Mouse (Mus musculus) hindbrain, embryonic 12.5 days (tissue): ENCODE data around the gene Tmem81. TPM values are rescaled to one million over a fixed set of nuclear protein-coding genes. Genes with fewer than 3 reads are reported as not detected.

ENCODE experiments used
- ATAC-seq: fragments of 200-750 bp; cut with Nextera tagmentation; 2 replicates; pipeline ENCODE4 v1.8.0; 2017; ENCODE audit warnings: moderate TSS enrichment; ENCODE audit not compliant: low FRiP score
- H3K27ac ChIP-seq: fragments of 300-500 bp; sonication (generic); 2 replicates; pipeline ENCODE4 v1.5.1; 2016; ENCODE audit warnings: mild to moderate bottlenecking
- H3K27me3 ChIP-seq: fragments of 300-500 bp; sonication (generic); 2 replicates; pipeline ENCODE4 v1.6.1; 2016; ENCODE audit warnings: mild to moderate bottlenecking
- H3K36me3 ChIP-seq: fragments of 300-500 bp; sonication (generic); 2 replicates; pipeline ENCODE4 v1.6.1; 2016; ENCODE audit warnings: mild to moderate bottlenecking
- H3K4me1 ChIP-seq: fragments of 300-500 bp; sonication (generic); 2 replicates; pipeline ENCODE4 v1.6.1; 2016
- H3K4me2 ChIP-seq: fragments of 300-500 bp; sonication (generic); replicated peaks from 2 replicates; pipeline ENCODE4 v1.6.1; 2016; ENCODE audit warnings: mild to moderate bottlenecking
- H3K4me3 ChIP-seq: fragments of 300-500 bp; sonication (generic); 2 replicates; pipeline ENCODE4 v1.5.1; 2016; ENCODE audit warnings: mild to moderate bottlenecking
- H3K9ac ChIP-seq: fragments of 300-500 bp; sonication (generic); 2 replicates; pipeline ENCODE4 v1.6.1; 2016; ENCODE audit warnings: mild to moderate bottlenecking, moderate library complexity
- H3K9me3 ChIP-seq: fragments of 300-500 bp; sonication (generic); replicated peaks from 2 replicates; pipeline ENCODE4 v1.6.1; 2016; ENCODE audit warnings: mild to moderate bottlenecking
- WGBS: fragments of 180-500 bp; shearing (Covaris S2); methylation state at CpG from one replicate; pipeline ENCODE4 v1.1.7; 2016; 5-methylcytosine and 5-hydroxymethylcytosine counted together
- polyA plus RNA-seq: library from polyadenylated mRNA; unstranded; fragments of >200 nt; fragmentation: Nextera tagmentation; extraction: Ambion mirVana; gene quantifications from 2 replicates; pipeline ENCODE4 v1.2.1, GENCODE M21; 2016

Tmem81 gene
- polyA plus RNA-seq, 1 experiment from 2014 or later: 1.5 TPM

DNA sequence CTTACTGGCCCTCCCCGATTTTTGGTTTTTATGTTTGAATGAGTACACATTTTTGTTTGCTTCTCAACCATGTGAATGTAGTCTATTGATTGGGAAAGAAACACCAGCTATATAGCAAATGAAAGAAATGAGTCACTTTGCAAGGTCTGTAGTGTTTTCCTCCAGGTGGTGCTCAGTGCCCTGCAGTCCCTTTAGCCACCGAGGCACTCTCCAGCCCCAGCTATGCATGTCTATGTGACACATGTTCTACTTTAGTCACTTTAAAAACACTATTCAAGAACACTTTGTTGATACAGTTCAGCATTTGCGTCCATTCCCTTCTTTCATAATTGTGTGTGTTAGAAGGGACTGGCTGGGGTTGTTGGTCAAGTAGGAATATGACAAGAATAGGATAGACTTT, 22.8 kb upstream of the Tmem81 start:
- H3K36me3 ChIP-seq: peaks cover 27% of the 10 kb centered on the region
- H3K4me3 ChIP-seq: no peak overlapping the region
- no peak overlapping the region for H3K9ac ChIP-seq
- H3K27ac ChIP-seq: no peak overlapping the region
- ATAC-seq: no peak
- WGBS: 93% methylated on average over 3 of the region's 3 CpGs
- H3K9me3 ChIP-seq: no peaks in the 10 kb centered on the region
- no peaks in the 10 kb centered on the region for H3K27me3 ChIP-seq
- H3K4me1 ChIP-seq: peaks cover 7% of the 10 kb centered on the region
- no peak overlapping the region for H3K4me2 ChIP-seq

DNA sequence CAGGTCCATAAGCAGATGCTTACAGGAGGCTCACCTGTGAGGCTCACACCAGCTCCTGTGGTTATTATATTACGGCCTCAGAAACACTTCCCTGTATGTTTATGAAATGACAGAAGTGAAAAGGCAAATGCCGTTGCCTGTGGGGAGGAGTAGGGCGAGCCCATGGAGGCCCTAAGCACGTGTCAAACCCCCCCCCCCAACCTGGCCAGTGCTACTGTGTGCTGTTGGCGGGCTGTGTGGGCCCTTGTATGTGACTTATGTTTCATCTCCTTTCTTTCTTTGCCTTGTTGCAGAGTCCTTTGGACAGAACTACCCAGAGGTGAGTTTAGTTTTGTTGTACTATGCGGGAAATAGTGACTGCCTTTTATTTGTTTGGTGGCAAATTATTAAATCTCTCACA, 22.3 kb upstream of the Tmem81 start:
- H3K4me2 ChIP-seq: no peak overlapping the region
- no peaks in the 10 kb centered on the region for H3K27me3 ChIP-seq
- peaks cover 32% of the 10 kb centered on the region for H3K36me3 ChIP-seq
- H3K27ac ChIP-seq: no peak overlapping the region
- no peaks in the 10 kb centered on the region for H3K9me3 ChIP-seq
- no peak overlapping the region for H3K9ac ChIP-seq
- 95% methylated on average over 6 of the region's 6 CpGs for WGBS
- no peak overlapping the region for H3K4me3 ChIP-seq
- 0 out of 2 replicates have a peak, but pooled peaks cover 2% of the 10 kb centered on the region for H3K4me1 ChIP-seq
- ATAC-seq: no peak

DNA sequence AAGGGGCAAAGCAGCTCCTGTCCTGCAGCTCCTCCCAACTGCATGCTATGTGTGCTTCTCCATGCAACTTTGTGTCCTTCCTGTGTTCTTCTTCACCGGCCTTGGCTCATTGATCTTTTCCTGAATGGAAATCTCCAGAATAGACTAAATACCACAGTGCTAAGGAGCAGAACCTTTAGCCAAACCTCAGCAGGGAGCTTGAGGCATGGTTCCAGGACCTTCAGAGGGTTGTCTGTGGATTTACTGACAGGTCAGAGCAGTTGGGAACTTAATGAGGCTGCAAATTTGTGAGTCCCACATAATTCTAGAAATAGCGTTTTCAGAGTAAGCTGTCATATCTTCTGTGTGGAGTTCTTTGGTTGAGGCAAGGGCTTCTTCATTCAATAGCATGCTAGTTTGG, 5.5 kb upstream of the Tmem81 start:
- no peaks in the 10 kb centered on the region for H3K4me1 ChIP-seq
- no peak overlapping the region for H3K9ac ChIP-seq
- H3K4me2 ChIP-seq: no peak overlapping the region
- WGBS: 88% methylated on average over 2 of the region's 2 CpGs
- H3K27ac ChIP-seq: no peak overlapping the region
- ATAC-seq: no peak
- no peak overlapping the region for H3K4me3 ChIP-seq
- peaks cover 81% of the 10 kb centered on the region for H3K36me3 ChIP-seq
- no peaks in the 10 kb centered on the region for H3K9me3 ChIP-seq
- no peaks in the 10 kb centered on the region for H3K27me3 ChIP-seq

DNA sequence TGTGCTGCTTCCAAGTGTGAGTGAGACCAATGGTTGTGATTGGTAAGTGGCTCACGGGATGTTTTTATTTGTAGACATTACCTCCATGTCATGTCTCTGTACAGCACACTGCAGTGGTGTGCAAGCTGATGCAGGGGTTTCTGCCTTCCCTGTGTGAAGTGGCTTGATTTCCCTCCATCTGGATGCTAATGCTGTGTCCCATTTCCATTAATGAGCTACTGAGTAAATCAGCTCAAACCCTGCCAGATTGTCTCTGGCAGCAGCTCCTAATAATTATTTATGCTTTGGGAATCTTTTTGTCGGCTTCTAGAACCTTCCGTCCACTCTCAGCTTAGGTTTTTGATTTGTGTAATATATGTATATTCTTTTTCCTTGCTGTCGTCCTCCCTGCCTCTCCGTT, 875 bp upstream of the Tmem81 start:
- no peak for ATAC-seq
- WGBS: 94% methylated on average over 5 of the region's 5 CpGs
- Histone ChIP-seq H3K4me2 (no peak overlapping the region), H3K4me1 (peaks cover 5% of the 10 kb centered on the region; the same call in 1 of the 2 replicates), H3K27me3 (no peaks in the 10 kb centered on the region), H3K4me3 (no peak overlapping the region), H3K36me3 (peaks cover 69% of the 10 kb centered on the region), H3K9me3 (no peaks in the 10 kb centered on the region), H3K9ac (no peak overlapping the region), H3K27ac (no peak overlapping the region)

DNA sequence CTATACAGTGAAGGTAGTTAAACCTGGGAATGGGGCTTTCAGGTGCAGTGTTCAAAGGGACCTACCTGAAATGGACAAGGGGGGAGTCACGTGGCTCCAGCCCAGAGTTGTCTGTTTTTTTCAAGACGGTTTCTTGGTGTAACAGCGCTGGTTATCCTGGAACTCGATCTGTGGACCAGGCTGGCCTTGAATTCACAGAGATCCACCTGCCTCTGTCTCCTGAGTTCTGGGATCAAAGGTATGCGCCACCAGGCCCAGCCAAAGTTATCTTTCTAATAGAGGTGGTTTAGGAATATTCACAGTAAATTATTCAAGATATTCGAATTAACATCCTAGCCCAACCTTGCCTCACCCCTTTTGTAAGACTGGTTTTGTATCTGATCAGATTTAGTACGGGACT, 626 bp downstream of the Tmem81 start:
- Histone ChIP-seq H3K9me3 (no peaks in the 10 kb centered on the region), H3K4me3 (no peak overlapping the region), H3K9ac (no peak overlapping the region), H3K4me2 (no peak overlapping the region), H3K27ac (no peak overlapping the region), H3K4me1 (peaks cover 11% of the 10 kb centered on the region), H3K36me3 (peaks cover 54% of the 10 kb centered on the region), H3K27me3 (no peaks in the 10 kb centered on the region)
- ATAC-seq: no peak
- 96% methylated on average over 7 of the region's 7 CpGs for WGBS

DNA sequence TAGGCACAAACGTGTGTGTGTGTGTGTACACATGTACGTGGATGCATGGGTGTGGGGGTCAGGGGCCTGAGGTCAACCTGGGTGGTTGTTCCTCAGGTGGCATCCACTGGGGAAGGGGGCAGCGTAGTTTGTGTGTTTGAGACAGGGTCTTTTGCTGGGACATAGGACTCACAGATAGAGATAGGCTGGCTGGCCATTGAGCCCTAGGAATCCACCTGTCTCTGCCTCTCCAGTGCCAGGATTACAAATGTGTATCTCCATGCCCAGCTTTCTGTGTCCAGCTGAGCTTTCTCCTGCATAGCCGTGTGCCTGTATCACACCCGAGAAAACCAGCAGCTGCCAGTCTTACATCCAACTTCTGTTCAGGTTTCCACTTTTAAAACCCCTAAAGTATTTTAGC, 3.7 kb downstream of the Tmem81 start:
- no peak overlapping the region for H3K9ac ChIP-seq
- peaks cover 35% of the 10 kb centered on the region for H3K36me3 ChIP-seq
- H3K4me2 ChIP-seq: no peak overlapping the region
- peaks cover 18% of the 10 kb centered on the region for H3K4me1 ChIP-seq
- H3K9me3 ChIP-seq: no peaks in the 10 kb centered on the region
- 93% methylated on average over 5 of the region's 5 CpGs for WGBS
- no peak for ATAC-seq
- H3K4me3 ChIP-seq: no peak overlapping the region
- no peaks in the 10 kb centered on the region for H3K27me3 ChIP-seq
- peak overlapping the region; percentile 30; the same call in 1 of the 2 replicates for H3K27ac ChIP-seq

DNA sequence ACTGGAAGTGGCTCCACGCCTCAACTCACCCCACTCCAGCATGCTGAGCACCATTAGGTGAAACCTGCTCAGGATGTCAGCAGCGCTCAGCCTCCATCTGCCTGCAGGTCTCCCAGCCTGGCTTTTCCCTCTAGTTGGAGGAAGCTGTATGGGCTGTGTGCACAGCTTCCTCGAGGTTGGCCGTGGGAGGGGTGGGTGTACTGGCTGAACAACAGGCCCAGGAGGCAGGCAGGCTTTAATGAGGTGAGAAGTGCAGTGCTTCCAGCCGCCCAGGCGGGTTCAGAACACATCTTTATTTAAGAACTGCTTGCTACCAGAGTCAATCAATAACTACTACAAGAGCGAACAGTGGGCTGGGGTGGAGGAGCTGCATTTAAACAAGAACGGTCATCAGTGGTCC, 5.5 kb downstream of the Tmem81 start:
- ATAC-seq: peak; percentile 46
- Histone ChIP-seq H3K4me3 (no peak overlapping the region), H3K9ac (no peak overlapping the region), H3K4me2 (no peak overlapping the region), H3K36me3 (peaks cover 33% of the 10 kb centered on the region), H3K9me3 (no peaks in the 10 kb centered on the region), H3K27ac (peak overlapping the region; percentile 9; the same call in 1 of the 2 replicates), H3K4me1 (peaks cover 18% of the 10 kb centered on the region), H3K27me3 (no peaks in the 10 kb centered on the region)
- WGBS: 51% methylated on average over 8 of the region's 8 CpGs

DNA sequence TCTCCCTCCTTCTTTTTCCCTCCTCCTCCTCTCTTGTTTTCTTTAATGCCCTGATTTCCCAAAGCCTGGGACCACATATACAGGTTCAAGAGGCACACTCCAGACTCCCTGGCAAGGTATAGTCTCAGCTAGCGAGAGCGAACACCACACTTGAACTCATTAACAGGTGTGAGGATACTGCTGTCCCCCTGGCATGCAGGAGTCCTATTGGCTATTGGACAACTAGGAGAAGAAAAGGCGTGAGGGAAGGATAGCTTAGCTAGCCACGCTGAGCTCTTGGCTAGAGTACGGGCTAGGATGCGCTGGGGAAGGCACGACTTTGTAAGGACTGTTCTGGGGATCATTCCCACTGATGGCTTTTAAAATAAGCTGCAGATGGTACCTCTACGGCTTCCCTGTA, 6.1 kb downstream of the Tmem81 start:
- peaks cover 28% of the 10 kb centered on the region for H3K36me3 ChIP-seq
- H3K27me3 ChIP-seq: no peaks in the 10 kb centered on the region
- 80% methylated on average over 8 of the region's 8 CpGs for WGBS
- peaks cover 18% of the 10 kb centered on the region for H3K4me1 ChIP-seq
- no peak overlapping the region for H3K9ac ChIP-seq
- H3K4me2 ChIP-seq: no peak overlapping the region
- no peak overlapping the region for H3K4me3 ChIP-seq
- H3K27ac ChIP-seq: 0 out of 2 replicates have a peak overlapping the region, but pooled peaks have one; percentile 9
- no peaks in the 10 kb centered on the region for H3K9me3 ChIP-seq
- ATAC-seq: no peak

DNA sequence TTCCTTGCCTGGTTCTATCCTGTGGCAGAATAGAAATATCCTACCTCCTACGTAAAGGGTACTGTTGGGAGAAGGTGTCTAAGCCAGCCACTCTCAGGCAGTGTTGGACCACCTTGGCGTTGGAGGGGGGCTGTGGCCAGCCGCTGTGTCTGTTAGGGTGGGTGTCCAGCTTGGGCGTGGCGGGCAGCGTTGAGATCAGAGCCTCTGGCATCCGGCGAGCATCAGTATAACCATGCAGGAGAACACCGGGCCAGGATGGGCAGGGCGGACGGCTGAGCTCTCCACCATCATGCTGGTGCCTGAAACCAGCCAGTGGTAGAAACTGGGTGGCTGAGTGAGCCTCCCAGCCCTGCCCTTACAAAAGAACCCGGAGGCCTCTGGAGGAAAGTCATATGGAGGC, 9.3 kb downstream of the Tmem81 start:
- 91% methylated on average over 12 of the region's 12 CpGs for WGBS
- no peak overlapping the region for H3K27ac ChIP-seq
- H3K27me3 ChIP-seq: no peaks in the 10 kb centered on the region
- no peak for ATAC-seq
- H3K36me3 ChIP-seq: peaks cover 32% of the 10 kb centered on the region
- no peak overlapping the region for H3K9ac ChIP-seq
- no peak overlapping the region for H3K4me3 ChIP-seq
- no peak overlapping the region for H3K4me2 ChIP-seq
- H3K9me3 ChIP-seq: no peaks in the 10 kb centered on the region
- peaks cover 13% of the 10 kb centered on the region for H3K4me1 ChIP-seq

DNA sequence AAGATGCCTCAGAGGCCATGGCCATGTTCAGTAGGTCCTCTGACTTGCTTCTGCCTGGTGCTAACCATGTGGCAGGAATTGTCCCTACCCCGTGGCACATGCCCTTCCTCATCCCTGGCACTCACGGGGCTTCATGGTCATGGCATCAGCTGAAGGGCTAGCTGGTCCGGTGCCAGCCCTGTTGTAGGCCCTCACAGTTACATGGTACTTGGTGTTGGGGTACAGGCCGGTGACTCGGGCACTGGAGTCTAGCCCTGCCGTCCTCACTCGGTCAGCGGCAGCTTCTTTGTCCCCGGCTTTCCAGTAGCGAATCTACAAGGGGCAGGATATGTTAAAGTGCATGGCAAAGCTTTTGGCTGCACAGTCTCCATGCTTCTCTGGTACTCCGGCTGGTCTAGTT, 10.7 kb downstream of the Tmem81 start:
- Histone ChIP-seq H3K36me3 (peaks cover 37% of the 10 kb centered on the region), H3K27ac (no peak overlapping the region), H3K9me3 (no peaks in the 10 kb centered on the region), H3K4me2 (no peak overlapping the region), H3K4me3 (no peak overlapping the region), H3K9ac (no peak overlapping the region), H3K4me1 (0 out of 2 replicates have a peak, but pooled peaks cover 6% of the 10 kb centered on the region), H3K27me3 (0 out of 2 replicates have a peak, but pooled peaks cover 2% of the 10 kb centered on the region)
- 93% methylated on average over 11 of the region's 11 CpGs for WGBS
- no peak for ATAC-seq

DNA sequence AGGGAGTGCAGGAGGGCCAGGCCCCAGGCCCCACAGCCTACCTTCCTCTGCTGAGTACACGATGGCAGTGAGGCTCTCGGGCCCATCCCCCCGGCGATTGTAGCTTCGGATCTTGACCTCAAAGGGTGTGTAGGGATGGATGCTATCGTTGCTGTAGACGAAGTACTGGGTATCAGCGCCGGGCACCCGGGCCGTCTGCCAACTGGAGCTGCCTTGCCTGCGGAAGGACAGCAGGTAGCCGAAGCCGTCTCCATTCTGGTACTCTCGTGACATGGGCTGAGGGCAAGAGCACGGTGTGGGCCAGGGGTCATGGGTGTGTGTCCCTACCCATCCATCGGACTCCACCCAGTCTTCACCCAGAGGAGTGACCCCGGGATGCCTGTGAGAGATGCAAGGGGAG, 12.6 kb downstream of the Tmem81 start:
- ATAC-seq: no peak
- H3K9ac ChIP-seq: no peak overlapping the region
- no peak overlapping the region for H3K4me3 ChIP-seq
- no peak overlapping the region for H3K4me2 ChIP-seq
- peaks cover 9% of the 10 kb centered on the region; the same call in 1 of the 2 replicates for H3K4me1 ChIP-seq
- no peaks in the 10 kb centered on the region for H3K9me3 ChIP-seq
- WGBS: 86% methylated on average over 18 of the region's 18 CpGs
- 0 out of 2 replicates have a peak, but pooled peaks cover 2% of the 10 kb centered on the region for H3K27me3 ChIP-seq
- H3K27ac ChIP-seq: no peak overlapping the region
- peaks cover 49% of the 10 kb centered on the region for H3K36me3 ChIP-seq

DNA sequence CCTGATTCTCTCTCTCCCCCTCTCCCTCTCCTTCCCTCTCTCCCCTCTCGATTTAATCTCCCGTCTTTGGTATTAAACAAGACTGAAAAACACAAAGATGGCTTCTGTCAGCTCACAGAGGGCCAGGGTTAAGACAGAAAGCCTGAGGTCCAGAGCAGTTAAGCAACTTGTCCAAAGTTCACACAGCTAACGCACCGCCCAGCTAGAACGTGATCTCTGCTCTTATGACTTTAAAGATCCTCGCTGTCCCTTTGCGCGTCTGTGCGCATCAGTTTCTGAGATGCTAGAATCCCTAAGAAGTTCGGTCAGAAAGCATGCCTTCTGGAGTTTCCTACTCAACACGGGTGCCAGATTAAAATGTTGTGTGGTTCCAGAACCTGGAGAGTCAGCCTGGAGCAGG, 13.7 kb downstream of the Tmem81 start:
- Histone ChIP-seq H3K27me3 (0 out of 2 replicates have a peak, but pooled peaks cover 2% of the 10 kb centered on the region), H3K4me2 (no peak overlapping the region), H3K27ac (no peak overlapping the region), H3K4me1 (peaks cover 7% of the 10 kb centered on the region; the same call in 1 of the 2 replicates), H3K9ac (no peak overlapping the region), H3K4me3 (no peak overlapping the region), H3K36me3 (peaks cover 44% of the 10 kb centered on the region), H3K9me3 (no peaks in the 10 kb centered on the region)
- ATAC-seq: no peak
- WGBS: 93% methylated on average over 11 of the region's 11 CpGs

DNA sequence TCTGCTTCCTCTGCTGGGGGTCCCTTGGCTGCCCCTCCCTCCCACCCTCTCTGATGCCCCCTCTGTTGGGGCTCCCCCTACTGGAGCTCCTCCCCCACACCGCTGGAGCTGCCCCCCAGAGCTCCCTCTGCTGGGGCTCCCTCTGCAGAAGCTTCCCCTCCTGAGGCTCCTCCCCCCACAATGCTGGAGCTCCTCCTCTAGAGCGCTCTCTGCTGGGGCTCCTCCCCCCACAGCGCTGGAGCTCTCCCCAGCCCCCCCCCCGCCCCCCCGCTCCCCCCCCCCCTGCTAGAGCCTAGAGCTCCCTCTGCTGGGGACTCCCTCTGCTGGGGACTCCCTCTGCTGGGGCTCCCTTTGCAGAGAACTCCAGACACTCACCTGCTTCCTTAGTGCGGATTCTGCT, 14.7 kb downstream of the Tmem81 start:
- peaks cover 36% of the 10 kb centered on the region for H3K36me3 ChIP-seq

More for the DNA sequence above, 14.7 kb downstream of the Tmem81 start:
- Histone ChIP-seq H3K4me3 (no peak overlapping the region), H3K4me2 (no peak overlapping the region), H3K9me3 (no peaks in the 10 kb centered on the region), H3K9ac (no peak overlapping the region), H3K27ac (no peak overlapping the region), H3K4me1 (peaks cover 9% of the 10 kb centered on the region), H3K27me3 (0 out of 2 replicates have a peak, but pooled peaks cover 2% of the 10 kb centered on the region)
- ATAC-seq: no peak
- 33% methylated on average over 1 of the region's 6 CpGs for WGBS
